Mouse (Mus musculus) forebrain, postnatal 0 days (tissue): ENCODE data around the gene Cemip2. TPM values are rescaled to one million over a fixed set of nuclear protein-coding genes. Genes with fewer than 3 reads are reported as not detected.

Source experiments
- ATAC-seq: fragments of 200-750 bp; cut with Nextera tagmentation; 2 replicates; pipeline ENCODE4 v1.8.0; 2017; ENCODE audit warnings: mild to moderate bottlenecking, moderate library complexity
- DNase-seq: peaks from one replicate; pipeline ENCODE4 v3.0.0-alpha.2; 2015
- H3K27ac ChIP-seq: fragments of 300-500 bp; sonication (generic); 2 replicates; pipeline ENCODE4 v1.5.1; 2014; ENCODE audit warnings: low read depth, mild to moderate bottlenecking, antibody characterized with exemption, low read length, moderate library complexity, mixed read lengths
- H3K27me3 ChIP-seq: fragments of 300-500 bp; sonication (generic); 2 replicates; pipeline ENCODE4 v1.6.1; 2014; ENCODE audit warnings: mild to moderate bottlenecking, low read length, mixed read lengths; ENCODE audit not compliant: insufficient read depth
- H3K36me3 ChIP-seq: fragments of 300-500 bp; sonication (generic); 2 replicates; pipeline ENCODE4 v1.6.1; 2014; ENCODE audit warnings: mild to moderate bottlenecking, moderate library complexity; ENCODE audit not compliant: insufficient read depth
- H3K4me1 ChIP-seq: fragments of 300-500 bp; sonication (generic); 2 replicates; pipeline ENCODE4 v1.6.1; 2014; ENCODE audit warnings: antibody characterized with exemption; ENCODE audit not compliant: insufficient read depth
- H3K4me2 ChIP-seq: fragments of 300-500 bp; sonication (generic); 2 replicates; pipeline ENCODE4 v1.6.1; 2014; ENCODE audit warnings: low read depth, mild to moderate bottlenecking, moderate library complexity
- H3K4me3 ChIP-seq: fragments of 300-500 bp; sonication (generic); 2 replicates; pipeline ENCODE4 v1.5.1; 2014; ENCODE audit warnings: low read depth, low read length, mixed read lengths
- H3K9ac ChIP-seq: fragments of 300-500 bp; sonication (generic); 2 replicates; pipeline ENCODE4 v1.6.1; 2014; ENCODE audit warnings: mild to moderate bottlenecking
- H3K9me3 ChIP-seq: fragments of 300-500 bp; sonication (generic); 2 replicates; pipeline ENCODE4 v1.6.1; 2016; ENCODE audit warnings: low read length
- CTCF ChIP-seq: sonication (generic); IDR thresholded peaks from 2 replicates; pipeline ENCODE4 v1.5.1; 2016; ENCODE audit warnings: antibody characterized with exemption, control low read depth, low read depth
- WGBS: fragments of 180-500 bp; shearing (Covaris S2); extraction: QIAGEN DNeasy Blood & Tissue Kit; methylation state at CpG from one replicate; pipeline ENCODE4 v1.1.7; 2014; 5-methylcytosine and 5-hydroxymethylcytosine counted together
- polyA plus RNA-seq: library from polyadenylated mRNA; unstranded; fragments of >200 nt; fragmentation: Nextera tagmentation; extraction: Ambion mirVana; gene quantifications from 2 replicates; pipeline ENCODE4 v1.2.1, GENCODE M21; 2015
- total RNA-seq: library from RNA; depleted of rRNA; stranded (reverse); fragments of >200 nt; gene quantifications from 2 replicates; pipeline ENCODE4 v1.2.3, GENCODE M21; 2014

The Cemip2 gene
- total and polyA plus RNA-seq, 2 experiments from 2014 or later = 17.4 to 42.5 TPM

- ATAC-seq = no peak
- H3K36me3 ChIP-seq = peaks cover 51% of the 10 kb centered on the region
Observed at GRCm38 (mm10) chr19:21855421-21856128, 77.4 kb downstream of the Cemip2 start.

GRCm38 (mm10) chr19:21858846-21859521, 80.8 kb downstream of the Cemip2 start:
- no peak overlapping the region for H3K9ac ChIP-seq
- no peak for DNase-seq
- 91% methylated on average over 12 of the region's 12 CpGs for WGBS
- H3K4me1 ChIP-seq = no peaks in the 10 kb centered on the region
- H3K4me2 ChIP-seq = no peak overlapping the region
- no peaks in the 10 kb centered on the region for H3K27me3 ChIP-seq
- TF ChIP-seq CTCF = no peak
- H3K36me3 ChIP-seq = peaks cover 35% of the 10 kb centered on the region
- no peak overlapping the region for H3K4me3 ChIP-seq
- H3K9me3 ChIP-seq = no peaks in the 10 kb centered on the region
- ATAC-seq = no peak
- H3K27ac ChIP-seq = no peak overlapping the region

More at GRCm38 (mm10) chr19:21855421-21856128, 77.4 kb downstream of the Cemip2 start:
- no peaks in the 10 kb centered on the region for H3K4me1 ChIP-seq
- H3K4me3 ChIP-seq = no peak overlapping the region
- no peaks in the 10 kb centered on the region for H3K9me3 ChIP-seq
- no peak for TF ChIP-seq CTCF
- no peak overlapping the region for H3K4me2 ChIP-seq
- H3K27me3 ChIP-seq = no peaks in the 10 kb centered on the region
- DNase-seq = no peak
- no peak overlapping the region for H3K9ac ChIP-seq
- no peak overlapping the region for H3K27ac ChIP-seq
- 90% methylated on average over 8 of the region's 8 CpGs for WGBS

GRCm38 (mm10) chr19:21860132-21860531, 82.0 kb downstream of the Cemip2 start:
- no peak for TF ChIP-seq CTCF
- Histone ChIP-seq H3K27ac (no peak overlapping the region), H3K4me2 (no peak overlapping the region), H3K36me3 (peaks cover 28% of the 10 kb centered on the region), H3K9me3 (no peaks in the 10 kb centered on the region), H3K4me1 (no peaks in the 10 kb centered on the region), H3K27me3 (no peaks in the 10 kb centered on the region), H3K4me3 (no peak overlapping the region), H3K9ac (no peak overlapping the region)
- WGBS = 77% methylated on average over 5 of the region's 5 CpGs
- DNase-seq = no peak
- ATAC-seq = no peak

GRCm38 (mm10) chr19:21860894-21861293, 82.8 kb downstream of the Cemip2 start:
- H3K27me3 ChIP-seq = no peaks in the 10 kb centered on the region
- H3K4me2 ChIP-seq = no peak overlapping the region
- 94% methylated on average over 6 of the region's 6 CpGs for WGBS
- no peak overlapping the region for H3K27ac ChIP-seq
- peaks cover 22% of the 10 kb centered on the region for H3K36me3 ChIP-seq
- no peak overlapping the region for H3K4me3 ChIP-seq
- H3K9ac ChIP-seq = no peak overlapping the region
- no peak for ATAC-seq
- TF ChIP-seq CTCF = no peak
- no peaks in the 10 kb centered on the region for H3K9me3 ChIP-seq
- no peak for DNase-seq
- no peaks in the 10 kb centered on the region for H3K4me1 ChIP-seq

- Histone ChIP-seq H3K27ac (no peak overlapping the region), H3K36me3 (peaks cover 10% of the 10 kb centered on the region), H3K9ac (no peak overlapping the region), H3K27me3 (no peaks in the 10 kb centered on the region), H3K4me3 (no peak overlapping the region), H3K4me1 (no peaks in the 10 kb centered on the region), H3K9me3 (no peaks in the 10 kb centered on the region), H3K4me2 (no peak overlapping the region)
- DNase-seq (no peak), ATAC-seq (no peak)
- no peak for TF ChIP-seq CTCF
- 94% methylated on average over 5 of the region's 5 CpGs for WGBS
Observed at GRCm38 (mm10) chr19:21862289-21862990, 84.3 kb downstream of the Cemip2 start.

- Histone ChIP-seq H3K4me1 (no peaks in the 10 kb centered on the region), H3K27ac (no peak overlapping the region), H3K4me2 (no peak overlapping the region), H3K4me3 (no peak overlapping the region), H3K36me3 (peaks cover 7% of the 10 kb centered on the region; the same call in 1 of the 2 replicates), H3K9ac (no peak overlapping the region), H3K27me3 (no peaks in the 10 kb centered on the region), H3K9me3 (no peaks in the 10 kb centered on the region)
- TF ChIP-seq CTCF = no peak
- 89% methylated on average over 9 of the region's 9 CpGs for whole genome bisulfite sequencing
- ATAC-seq = no peak
- no peak for DNase-seq
Observed at GRCm38 (mm10) chr19:21862991-21863931, 85.1 kb downstream of the Cemip2 start.
